Mouse (Mus musculus) layer of hippocampus, adult 11-12 months (tissue): Measurements from ENCODE around the gene Gm5538.

Experiments
- DNase-seq: peaks from one replicate; pipeline ENCODE4 v3.0.0; 2022; ENCODE audit warnings: low spot score

Gene Gm5538

GRCm38 (mm10) chr3:59729490-59729889, at the start of gene Gm5538:
Gene Gm5538 (plus strand): TSS chr3:59729790.
- DNase-seq = no peak

GRCm38 (mm10) chr3:59697391-59697790, 32.2 kb upstream of the Gm5538 start:
- no peak for DNase-seq

- DNase-seq = no peak
Measured at GRCm38 (mm10) chr3:59702614-59703110, 26.9 kb upstream of the Gm5538 start.

GRCm38 (mm10) chr3:59739866-59740265, 10.3 kb downstream of the Gm5538 start:
- DNase-seq = no peak

- peak; percentile 16 for DNase-seq
Measured at GRCm38 (mm10) chr3:59744181-59744580, 14.6 kb downstream of the Gm5538 start.
